Mouse (Mus musculus) ES-E14 (cell line): ENCODE data around the gene Grid2.

ENCODE experiments used
- HCFC1 ChIP-seq: IDR thresholded peaks from 2 replicates; pipeline ENCODE4 v1.6.1; 2012; ENCODE audit warnings: low read length, inconsistent platforms, borderline replicate concordance; ENCODE audit not compliant: insufficient read depth
- ZC3H11A ChIP-seq: IDR thresholded peaks from 2 replicates; pipeline ENCODE4 v1.6.1; 2012; ENCODE audit warnings: low read depth, mild to moderate bottlenecking, inconsistent platforms, low read length, borderline replicate concordance

DNA sequence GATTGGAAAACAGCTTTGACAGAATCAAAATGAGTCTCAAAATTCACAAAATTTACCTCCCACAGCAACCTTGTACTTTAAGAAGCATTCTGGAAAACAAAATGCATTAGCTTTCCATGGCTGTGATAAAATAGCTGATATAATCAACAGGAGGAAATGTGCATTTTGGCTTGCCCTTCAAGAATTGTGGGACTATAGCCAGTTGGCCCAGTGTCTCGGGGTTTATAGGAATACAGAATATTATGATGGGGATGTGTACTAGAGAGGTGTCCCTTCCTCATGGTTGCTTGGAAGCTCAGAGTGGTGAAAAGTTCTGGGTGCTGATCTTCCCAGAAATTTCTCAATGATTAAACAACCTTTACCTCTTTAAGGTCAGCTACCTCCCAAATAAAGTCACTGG is 995.4 kb downstream of the Grid2 start:
- TF ChIP-seq ZC3H11A (no peak), HCFC1 (no peak)
